Mouse (Mus musculus) thymus, adult 18-20 months (tissue): ENCODE measurements around the gene Mpp1.

ENCODE experiments used
- DNase-seq, 2 experiments: peaks; one replicate each; pipeline ENCODE4 v3.0.0; 2022; ENCODE audit warnings: mixed read lengths in 2 of 2

The Mpp1 gene

GRCm38 (mm10) chrX:75083982-75084773 lies 46.6 kb downstream of the Mpp1 start:
- no peak for DNase-seq

- no peak for DNase-seq
These were observed 48.5 kb downstream of the Mpp1 start for GRCm38 (mm10) chrX:75082351-75082750.
